Mouse (Mus musculus) embryonic facial prominence, embryonic 14.5 days (tissue): ENCODE measurements around the gene Map3k4. TPM values are rescaled to one million over a fixed set of nuclear protein-coding genes. Genes with fewer than 3 reads are reported as not detected.

Experiments used
- ATAC-seq: fragments of 200-750 bp; cut with Nextera tagmentation; 2 replicates; pipeline ENCODE4 v1.8.0; 2017; ENCODE audit warnings: low read depth, moderate number of reproducible peaks, moderate TSS enrichment
- DNase-seq: peaks from one replicate; pipeline ENCODE4 v3.0.0-alpha.2; 2015; ENCODE audit warnings: low spot score
- H3K27ac ChIP-seq: fragments of 300-500 bp; sonication (generic); replicated peaks from 2 replicates; pipeline ENCODE4 v1.5.1; 2014; ENCODE audit warnings: low read depth, mild to moderate bottlenecking, low read length, moderate library complexity
- H3K27me3 ChIP-seq: fragments of 300-500 bp; sonication (generic); replicated peaks from 2 replicates; pipeline ENCODE4 v1.6.1; 2014; ENCODE audit warnings: low read length; ENCODE audit not compliant: control insufficient read depth, insufficient read depth
- H3K36me3 ChIP-seq: fragments of 300-500 bp; sonication (generic); 2 replicates; pipeline ENCODE4 v1.6.1; 2014; ENCODE audit warnings: low read length, mixed read lengths; ENCODE audit not compliant: control insufficient read depth, insufficient read depth
- H3K4me1 ChIP-seq: fragments of 300-500 bp; sonication (generic); 2 replicates; pipeline ENCODE4 v1.6.1; 2014; ENCODE audit warnings: antibody characterized with exemption, low read length; ENCODE audit not compliant: control insufficient read depth, insufficient read depth
- H3K4me2 ChIP-seq: fragments of 300-500 bp; sonication (generic); 2 replicates; pipeline ENCODE4 v1.6.1; 2014; ENCODE audit warnings: low read depth, mild to moderate bottlenecking, low read length, moderate library complexity, mixed read lengths
- H3K4me3 ChIP-seq: fragments of 300-500 bp; sonication (generic); 2 replicates; pipeline ENCODE4 v1.5.1; 2014; ENCODE audit warnings: low read depth, mild to moderate bottlenecking, low read length
- H3K9ac ChIP-seq: fragments of 300-500 bp; sonication (generic); 2 replicates; pipeline ENCODE4 v1.6.1; 2014; ENCODE audit warnings: low read depth, mild to moderate bottlenecking, low read length, moderate library complexity, mixed read lengths
- H3K9me3 ChIP-seq: fragments of 300-500 bp; sonication (generic); 2 replicates; pipeline ENCODE4 v1.6.1; 2016; ENCODE audit warnings: low read length; ENCODE audit not compliant: control insufficient read depth
- WGBS: fragments of 180-500 bp; shearing (Covaris S2); extraction: QIAGEN DNeasy Blood & Tissue Kit; methylation state at CpG from one replicate; pipeline ENCODE4 v1.1.7; 2014; 5-methylcytosine and 5-hydroxymethylcytosine counted together
- polyA plus RNA-seq: library from polyadenylated mRNA; unstranded; fragments of >200 nt; fragmentation: Nextera tagmentation; extraction: Ambion mirVana; gene quantifications from 2 replicates; pipeline ENCODE4 v1.2.1, GENCODE M21; 2014

Gene Map3k4
- polyA plus RNA-seq, 1 experiment from 2014 or later, result 34.2 TPM

GRCm38 (mm10) chr17:12221926-12222325 is 96.7 kb downstream of the Map3k4 start:
- DNase-seq, result no peak
- no peak overlapping the region for H3K27ac ChIP-seq
- H3K4me2 ChIP-seq, result no peak overlapping the region
- WGBS, result 64% methylated on average over 6 of the region's 6 CpGs
- H3K4me1 ChIP-seq, result no peaks in the 10 kb centered on the region
- ATAC-seq, result no peak
- no peaks in the 10 kb centered on the region for H3K9me3 ChIP-seq
- no peaks in the 10 kb centered on the region for H3K27me3 ChIP-seq
- H3K36me3 ChIP-seq, result peaks cover 57% of the 10 kb centered on the region
- H3K9ac ChIP-seq, result no peak overlapping the region
- H3K4me3 ChIP-seq, result no peak overlapping the region

GRCm38 (mm10) chr17:12216224-12216623 is 102.4 kb downstream of the Map3k4 start:
- Histone ChIP-seq H3K9ac (no peak overlapping the region), H3K9me3 (no peaks in the 10 kb centered on the region), H3K4me2 (no peak overlapping the region), H3K27ac (no peak overlapping the region), H3K4me3 (no peak overlapping the region), H3K4me1 (no peaks in the 10 kb centered on the region), H3K36me3 (peaks cover 85% of the 10 kb centered on the region), H3K27me3 (no peaks in the 10 kb centered on the region)
- 69% methylated on average over 6 of the region's 6 CpGs for WGBS
- ATAC-seq, result no peak
- DNase-seq, result no peak

- H3K4me3 ChIP-seq, result no peak overlapping the region
- H3K4me1 ChIP-seq, result no peaks in the 10 kb centered on the region
- 85% methylated on average over 8 of the region's 8 CpGs for WGBS
- H3K9ac ChIP-seq, result no peak overlapping the region
- ATAC-seq, result no peak
- H3K27ac ChIP-seq, result no peak overlapping the region
- H3K36me3 ChIP-seq, result peaks cover 58% of the 10 kb centered on the region
- DNase-seq, result no peak
- H3K9me3 ChIP-seq, result no peaks in the 10 kb centered on the region
- no peak overlapping the region for H3K4me2 ChIP-seq
- no peaks in the 10 kb centered on the region for H3K27me3 ChIP-seq
These were observed 105.2 kb downstream of the Map3k4 start for GRCm38 (mm10) chr17:12213430-12213829.

- Histone ChIP-seq H3K36me3 (peaks cover 47% of the 10 kb centered on the region), H3K27me3 (no peaks in the 10 kb centered on the region), H3K9me3 (no peaks in the 10 kb centered on the region), H3K4me1 (peaks cover 10% of the 10 kb centered on the region; the same call in 1 of the 2 replicates), H3K4me2 (no peak overlapping the region), H3K9ac (no peak overlapping the region), H3K27ac (no peak overlapping the region), H3K4me3 (no peak overlapping the region)
- ATAC-seq, result no peak
- 91% methylated on average over 6 of the region's 6 CpGs for WGBS
- no peak for DNase-seq
These were observed 106.3 kb downstream of the Map3k4 start for GRCm38 (mm10) chr17:12212341-12212740.

- no peak for ATAC-seq
- DNase-seq, result no peak
- Histone ChIP-seq H3K4me2 (no peak overlapping the region), H3K4me1 (peaks cover 14% of the 10 kb centered on the region), H3K27ac (no peak overlapping the region), H3K27me3 (no peaks in the 10 kb centered on the region), H3K4me3 (no peak overlapping the region), H3K9ac (no peak overlapping the region), H3K9me3 (no peaks in the 10 kb centered on the region), H3K36me3 (peaks cover 42% of the 10 kb centered on the region)
- 91% methylated on average over 11 of the region's 11 CpGs for WGBS
These were observed 106.7 kb downstream of the Map3k4 start for GRCm38 (mm10) chr17:12211890-12212289.

- H3K4me1 ChIP-seq, result peaks cover 25% of the 10 kb centered on the region
- H3K27me3 ChIP-seq, result no peaks in the 10 kb centered on the region
- H3K9me3 ChIP-seq, result no peaks in the 10 kb centered on the region
- H3K36me3 ChIP-seq, result peaks cover 30% of the 10 kb centered on the region
- 39% methylated on average over 8 of the region's 8 CpGs for WGBS
- DNase-seq (peak; percentile 81), ATAC-seq (peak; percentile 41; the same call in 1 of the 2 replicates)
- H3K4me2 ChIP-seq, result no peak overlapping the region
- no peak overlapping the region for H3K27ac ChIP-seq
- H3K9ac ChIP-seq, result no peak overlapping the region
- no peak overlapping the region for H3K4me3 ChIP-seq
These were observed 108.0 kb downstream of the Map3k4 start for GRCm38 (mm10) chr17:12210544-12211132.

- Histone ChIP-seq H3K36me3 (peaks cover 29% of the 10 kb centered on the region), H3K4me1 (peaks cover 34% of the 10 kb centered on the region), H3K9ac (no peak overlapping the region), H3K9me3 (no peaks in the 10 kb centered on the region), H3K27ac (no peak overlapping the region), H3K4me2 (no peak overlapping the region), H3K27me3 (no peaks in the 10 kb centered on the region), H3K4me3 (no peak overlapping the region)
- no peak for DNase-seq
- no peak for ATAC-seq
- WGBS, result 77% methylated on average over 4 of the region's 4 CpGs
These were observed 109.1 kb downstream of the Map3k4 start for GRCm38 (mm10) chr17:12209481-12209880.

GRCm38 (mm10) chr17:12207022-12207548 is 111.5 kb downstream of the Map3k4 start:
- WGBS, result 12% methylated on average over 1 of the region's 1 CpGs
- Histone ChIP-seq H3K4me3 (no peak overlapping the region), H3K27me3 (no peaks in the 10 kb centered on the region), H3K27ac (peak overlapping the region; percentile 12; the same call in 1 of the 2 replicates), H3K9ac (no peak overlapping the region), H3K36me3 (peaks cover 7% of the 10 kb centered on the region; the same call in 1 of the 2 replicates), H3K4me2 (no peak overlapping the region), H3K9me3 (no peaks in the 10 kb centered on the region), H3K4me1 (peaks cover 45% of the 10 kb centered on the region)
- ATAC-seq, result no peak
- DNase-seq, result no peak

GRCm38 (mm10) chr17:12206248-12206647 is 112.3 kb downstream of the Map3k4 start:
- no peak overlapping the region for H3K9ac ChIP-seq
- peak overlapping the region; percentile 74 for H3K27ac ChIP-seq
- H3K36me3 ChIP-seq, result no peaks in the 10 kb centered on the region
- no peak overlapping the region for H3K4me3 ChIP-seq
- H3K27me3 ChIP-seq, result no peaks in the 10 kb centered on the region
- no peak; the same call in 1 of the 2 replicates for ATAC-seq
- peaks cover 46% of the 10 kb centered on the region for H3K4me1 ChIP-seq
- no peak overlapping the region for H3K4me2 ChIP-seq
- no peak for DNase-seq
- 51% methylated on average over 3 of the region's 3 CpGs for WGBS
- H3K9me3 ChIP-seq, result no peaks in the 10 kb centered on the region
